Comparison of ENCODE assay signal across 24 mouse cellular contexts in the genomic region with DNA sequence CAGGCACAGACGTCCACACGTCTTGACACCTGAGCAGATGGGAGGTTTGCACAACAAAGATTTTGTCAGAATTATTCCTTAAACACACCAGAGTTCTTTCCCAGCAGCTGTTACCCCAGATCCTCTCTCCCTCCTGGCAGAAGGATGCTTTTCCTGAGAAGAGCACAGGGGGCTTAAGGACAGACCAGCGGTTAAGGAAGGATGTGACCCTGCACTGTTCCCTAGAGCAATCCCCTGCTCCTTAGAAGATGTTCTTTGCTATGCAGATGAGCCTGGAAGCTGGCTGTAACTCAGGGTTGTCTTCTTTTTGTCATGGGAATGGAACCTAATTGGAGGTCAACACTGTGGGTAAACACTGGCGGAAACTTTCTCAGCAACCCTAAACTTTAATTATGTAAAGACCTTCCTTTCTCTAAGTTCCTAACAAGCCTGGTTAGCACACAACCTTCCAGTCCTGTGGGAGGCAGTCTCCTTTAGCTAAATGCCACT. TPM values are rescaled to one million over a fixed set of nuclear protein-coding genes. Genes with fewer than 3 reads are reported as not detected.
DNase-seq lines count a peak whose midpoint lies in the region; ATAC-seq and TF ChIP-seq lines count a peak whose summit lies in the region.
"Had no signal": no experiment of that assay in that cellular context is flagged by ENCODE, and none has a peak within 500 bp of the region (broad histone marks: within the 10 kb centered on the region; RNA-seq: fewer than 3 reads in every experiment).

No protein-coding gene starts in this region.

- ATAC-seq in forebrain, postnatal 0 days, result no peak
- ATAC-seq: CD4-positive, CD25-positive, alpha-beta regulatory T cell, adult 4 months; forebrain, embryonic 13.5 days; hindbrain, postnatal 0 days; inflammation-experienced regulatory T-cells, adult 6 months; intestine, embryonic 16.5 days had no signal

- H3K27me3 ChIP-seq in E14TG2a.4 (ENCODE audit: insufficient read depth, low read length), result peaks cover 91% of the 10 kb centered on the region
- H3K27me3 ChIP-seq in ES-Bruce4 (ENCODE audit: control insufficient read depth, insufficient read depth, low read length, poor library complexity, severe bottlenecking), result no peaks in the 10 kb centered on the region
- H3K27me3 ChIP-seq in forebrain, postnatal 0 days (ENCODE audit: insufficient read depth, low read length), result no peaks in the 10 kb centered on the region; the same call in 1 of the 2 replicates

- no peak overlapping the region for H3K4me2 ChIP-seq in forebrain, postnatal 0 days (ENCODE audit: low read depth)
- H3K4me2 ChIP-seq: forebrain, embryonic 13.5 days; heart, embryonic 11.5 days; hindbrain, embryonic 14.5 days had no signal

- H3K27ac ChIP-seq in ES-Bruce4 (ENCODE audit: insufficient read depth, low read length), result no peak overlapping the region
- no peak overlapping the region for H3K27ac ChIP-seq in forebrain, postnatal 0 days (ENCODE audit: low read depth, low read length)
- H3K27ac ChIP-seq: forebrain, embryonic 10.5 days; forebrain, embryonic 13.5 days; hindbrain, embryonic 14.5 days; hindbrain, postnatal 0 days had no signal

- no peak overlapping the region for H3K9ac ChIP-seq in ES-Bruce4 (ENCODE audit: low read depth, poor library complexity, severe bottlenecking)
- no peak overlapping the region for H3K9ac ChIP-seq in forebrain, postnatal 0 days
- H3K9ac ChIP-seq: forebrain, embryonic 13.5 days; hindbrain, embryonic 14.5 days had no signal

- WGBS in forebrain, postnatal 0 days, result 24% methylated on average over 4 of the region's 4 CpGs

- peak; percentile 91 for TF ChIP-seq EP300 in ES-Bruce4 (IDR thresholded peaks at IDR 0.05; ENCODE audit: insufficient read depth, low read depth, low read length)

- peak; percentile 89 for DNase-seq in R1 (ENCODE audit: low read depth, low spot score)
- no peak for DNase-seq in gastrocnemius, postnatal 4 days (ENCODE audit: low spot score in 2 of 2)
- DNase-seq in heart, postnatal 14 days, result no peak
- no peak for DNase-seq in forebrain, postnatal 0 days
- DNase-seq: adrenal gland, adult 2 months; adrenal gland, postnatal 14 days; cerebellum, adult 18-20 months; cerebellum, adult 9-10 months; cerebellum, postnatal 14 days; gastrocnemius, postnatal 10 days; gastrocnemius, postnatal 36 days; heart, adult 11 months; heart, postnatal 4 days; kidney, adult 18-20 months had no signal

- no peak for TF ChIP-seq POLR2A in ES-Bruce4 (IDR thresholded peaks at IDR 0.05; ENCODE audit: insufficient read depth, low read length)

- TF ChIP-seq CTCF in E14TG2a.4 (conservative IDR thresholded peaks at IDR 0.05; ENCODE audit: low read length) (no peak), ES-Bruce4 (IDR thresholded peaks at IDR 0.05; ENCODE audit: low read depth, low read length) (no peak)
- TF ChIP-seq CTCF in forebrain, postnatal 0 days (IDR thresholded peaks at IDR 0.05; ENCODE audit: low read depth), result no peak

- H3K4me1 ChIP-seq in E14TG2a.4 (replicated peaks; ENCODE audit: low read depth, low read length) (peaks cover 38% of the 10 kb centered on the region), ES-Bruce4 (ENCODE audit: control insufficient read depth, insufficient read depth, low read length) (no peaks in the 10 kb centered on the region)
- 0 out of 2 replicates have a peak, but pooled peaks cover 7% of the 10 kb centered on the region for H3K4me1 ChIP-seq in forebrain, postnatal 0 days (ENCODE audit: insufficient read depth)

- no peaks in the 10 kb centered on the region for H3K36me3 ChIP-seq in E14TG2a.4 (ENCODE audit: insufficient read depth, low read length)
- H3K36me3 ChIP-seq in ES-Bruce4 (ENCODE audit: control insufficient read depth, insufficient read depth, low read length, poor library complexity, severe bottlenecking), result no peaks in the 10 kb centered on the region
- no peaks in the 10 kb centered on the region for H3K36me3 ChIP-seq in forebrain, postnatal 0 days (ENCODE audit: insufficient read depth)
- H3K36me3 ChIP-seq: forebrain, embryonic 10.5 days had no signal

- 0 out of 2 replicates have a peak, but pooled peaks cover 8% of the 10 kb centered on the region for H3K9me3 ChIP-seq in E14TG2a.4 (ENCODE audit: low read length)
- no peaks in the 10 kb centered on the region; the same call in 1 of the 2 replicates for H3K9me3 ChIP-seq in ES-Bruce4 (replicated peaks; ENCODE audit: control insufficient read depth, insufficient read depth, low read length, poor library complexity, severe bottlenecking)
- no peaks in the 10 kb centered on the region for H3K9me3 ChIP-seq in forebrain, postnatal 0 days (ENCODE audit: low read length)
- H3K9me3 ChIP-seq: forebrain, embryonic 10.5 days; forebrain, embryonic 13.5 days had no signal

- H3K4me3 ChIP-seq in E14TG2a.4 (replicated peaks; ENCODE audit: low read length), result peak overlapping the region; percentile 21; the same call in 1 of the 2 replicates
- H3K4me3 ChIP-seq in ES-Bruce4 (ENCODE audit: low read depth, low read length), result no peak overlapping the region
- no peak overlapping the region for H3K4me3 ChIP-seq in forebrain, postnatal 0 days (ENCODE audit: low read depth, low read length)
- H3K4me3 ChIP-seq: forebrain, embryonic 10.5 days; forebrain, embryonic 13.5 days had no signal

- intact Hi-C loops in heart, postnatal 14 days (cut with DNase I), result no loop called here

RNA-seq across cellular contexts. Expression of gene Rrp1, which starts 21.8 kb away (rescaled TPM):
- 132 and 136 TPM in 2 replicates for polyA plus RNA-seq in ES-Bruce4 (2011; ENCODE audit: insufficient read depth, insufficient read length, low read depth, missing spikeins)
- 100 to 1,000 TPM; 113 to 119 TPM for total RNA-seq in gastrocnemius, postnatal 4 days (2021)
- 100 to 1,000 TPM in 1 of 2 experiments, 10 to 100 TPM in 1; 100.0 to 104 TPM for total RNA-seq in heart, postnatal 14 days (2021)
- total RNA-seq in forebrain, postnatal 0 days (2014; rRNA removed), result 256 TPM in 2 replicates
- 401 and 455 TPM in 2 replicates for polyA plus RNA-seq in forebrain, postnatal 0 days (2015; fragmentation: Nextera tagmentation; extraction: Ambion mirVana)

RNA-seq across cellular contexts. Expression of gene Cstb, which starts 34.4 kb away (rescaled TPM):
- polyA plus RNA-seq in ES-Bruce4 (2011; ENCODE audit: insufficient read depth, insufficient read length, low read depth, missing spikeins), result 212 and 214 TPM in 2 replicates
- 10 to 100 TPM; 46.6 to 52.1 TPM for total RNA-seq in gastrocnemius, postnatal 4 days (2021)
- 10 to 100 TPM; 31.2 to 36.3 TPM for total RNA-seq in heart, postnatal 14 days (2021)
- total RNA-seq in forebrain, postnatal 0 days (2014; rRNA removed), result 55.2 and 59.0 TPM in 2 replicates
- polyA plus RNA-seq in forebrain, postnatal 0 days (2015; fragmentation: Nextera tagmentation; extraction: Ambion mirVana), result 147 and 190 TPM in 2 replicates

RNA-seq across cellular contexts. Expression of gene Agpat3, which starts 38.7 kb away (rescaled TPM):
- polyA plus RNA-seq in ES-Bruce4 (2011; ENCODE audit: insufficient read depth, insufficient read length, low read depth, missing spikeins), result 56.0 and 57.7 TPM in 2 replicates
- total RNA-seq in gastrocnemius, postnatal 4 days (2021), result 100 to 1,000 TPM; 231 to 259 TPM
- 100 to 1,000 TPM; 246 to 265 TPM for total RNA-seq in heart, postnatal 14 days (2021)
- total RNA-seq in forebrain, postnatal 0 days (2014; rRNA removed), result 72.9 and 94.9 TPM in 2 replicates
- polyA plus RNA-seq in forebrain, postnatal 0 days (2015; fragmentation: Nextera tagmentation; extraction: Ambion mirVana), result 72.4 and 101 TPM in 2 replicates
